Mouse (Mus musculus) lung, embryonic 14.5 days (tissue): ENCODE data around the gene Enox1. TPM values are rescaled to one million over a fixed set of nuclear protein-coding genes. Genes with fewer than 3 reads are reported as not detected.

Experiments used
- ATAC-seq: fragments of 200-750 bp; cut with Nextera tagmentation; 2 replicates; pipeline ENCODE4 v1.8.0; 2017; ENCODE audit warnings: mild to moderate bottlenecking, moderate TSS enrichment, moderate library complexity; ENCODE audit not compliant: insufficient read depth
- DNase-seq: peaks from one replicate; pipeline ENCODE4 v3.0.0-alpha.2; 2015
- H3K27ac ChIP-seq: fragments of 300-500 bp; sonication (generic); 2 replicates; pipeline ENCODE4 v1.5.1; 2014; ENCODE audit warnings: low read depth, mild to moderate bottlenecking, moderate library complexity
- H3K27me3 ChIP-seq: fragments of 300-500 bp; sonication (generic); 2 replicates; pipeline ENCODE4 v1.6.1; 2014; ENCODE audit warnings: low read length, control low read depth; ENCODE audit not compliant: insufficient read depth
- H3K36me3 ChIP-seq: fragments of 300-500 bp; sonication (generic); 2 replicates; pipeline ENCODE4 v1.6.1; 2014; ENCODE audit warnings: control low read depth; ENCODE audit not compliant: insufficient read depth
- H3K4me1 ChIP-seq: fragments of 300-500 bp; sonication (generic); 2 replicates; pipeline ENCODE4 v1.6.1; 2014; ENCODE audit warnings: antibody characterized with exemption, control low read depth; ENCODE audit not compliant: insufficient read depth
- H3K4me2 ChIP-seq: fragments of 300-500 bp; sonication (generic); 2 replicates; pipeline ENCODE4 v1.6.1; 2014; ENCODE audit warnings: mild to moderate bottlenecking
- H3K4me3 ChIP-seq: fragments of 300-500 bp; sonication (generic); 2 replicates; pipeline ENCODE4 v1.5.1; 2014; ENCODE audit warnings: low read depth, low read length
- H3K9ac ChIP-seq: fragments of 300-500 bp; sonication (generic); 2 replicates; pipeline ENCODE4 v1.6.1; 2014
- H3K9me3 ChIP-seq: fragments of 300-500 bp; sonication (generic); 2 replicates; pipeline ENCODE4 v1.6.1; 2016; ENCODE audit warnings: low read depth, low read length, control low read depth
- CTCF ChIP-seq: IDR thresholded peaks from 2 replicates; pipeline ENCODE4 v1.5.1; 2016; ENCODE audit warnings: antibody characterized with exemption, low read depth
- WGBS: fragments of 180-500 bp; shearing (Covaris S2); extraction: QIAGEN DNeasy Blood & Tissue Kit; methylation state at CpG from one replicate; pipeline ENCODE4 v1.1.7; 2014; 5-methylcytosine and 5-hydroxymethylcytosine counted together
- polyA plus RNA-seq: library from polyadenylated mRNA; unstranded; fragments of >200 nt; fragmentation: Nextera tagmentation; extraction: Ambion mirVana; gene quantifications from 2 replicates; pipeline ENCODE4 v1.2.1, GENCODE M21; 2014

Enox1 gene
- polyA plus RNA-seq, 1 experiment from 2014 or later, result 2.8 TPM

DNA sequence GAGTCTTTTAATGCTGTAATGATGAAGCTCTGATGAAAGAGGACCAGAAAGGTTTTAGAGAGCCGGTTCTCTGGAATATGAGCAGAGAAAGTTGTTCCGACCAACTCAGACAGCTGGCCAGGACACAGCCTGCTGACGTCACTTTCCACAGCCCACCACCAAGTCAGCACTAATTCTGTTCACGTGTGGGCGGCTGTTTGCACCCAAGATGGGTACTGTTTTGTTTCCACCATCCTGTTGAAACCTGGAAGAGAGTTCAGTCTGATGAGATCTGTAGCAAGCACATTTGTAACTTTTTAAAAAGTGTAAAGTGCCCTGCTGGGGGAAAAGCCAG is 424.3 kb downstream of the Enox1 start:
- 36% methylated on average over 5 of the region's 5 CpGs for WGBS
- no peak for TF ChIP-seq CTCF
- no peak overlapping the region for H3K9ac ChIP-seq
- H3K4me2 ChIP-seq, result no peak overlapping the region
- H3K9me3 ChIP-seq, result no peaks in the 10 kb centered on the region
- no peaks in the 10 kb centered on the region for H3K4me1 ChIP-seq
- H3K27me3 ChIP-seq, result no peaks in the 10 kb centered on the region
- no peaks in the 10 kb centered on the region for H3K36me3 ChIP-seq
- peak; percentile 18; the same call in 1 of the 2 replicates for ATAC-seq
- H3K4me3 ChIP-seq, result no peak overlapping the region
- H3K27ac ChIP-seq, result no peak overlapping the region
- no peak for DNase-seq

GRCm38 (mm10) chr14:77581616-77582015 is 425.1 kb downstream of the Enox1 start:
- no peaks in the 10 kb centered on the region for H3K4me1 ChIP-seq
- no peak overlapping the region for H3K4me2 ChIP-seq
- H3K9me3 ChIP-seq, result no peaks in the 10 kb centered on the region
- no peak overlapping the region for H3K27ac ChIP-seq
- WGBS, result 59% methylated on average over 6 of the region's 6 CpGs
- H3K27me3 ChIP-seq, result no peaks in the 10 kb centered on the region
- DNase-seq, result no peak
- TF ChIP-seq CTCF, result no peak
- no peaks in the 10 kb centered on the region for H3K36me3 ChIP-seq
- no peak overlapping the region for H3K4me3 ChIP-seq
- H3K9ac ChIP-seq, result no peak overlapping the region
- ATAC-seq, result no peak

- Histone ChIP-seq H3K4me3 (no peak overlapping the region), H3K27ac (no peak overlapping the region), H3K9ac (no peak overlapping the region), H3K4me1 (no peaks in the 10 kb centered on the region), H3K27me3 (no peaks in the 10 kb centered on the region), H3K9me3 (no peaks in the 10 kb centered on the region), H3K36me3 (no peaks in the 10 kb centered on the region), H3K4me2 (no peak overlapping the region)
- 69% methylated on average over 5 of the region's 5 CpGs for WGBS
- ATAC-seq (no peak), DNase-seq (no peak)
- no peak for TF ChIP-seq CTCF
Measured at GRCm38 (mm10) chr14:77584426-77584825, 427.9 kb downstream of the Enox1 start.

DNA sequence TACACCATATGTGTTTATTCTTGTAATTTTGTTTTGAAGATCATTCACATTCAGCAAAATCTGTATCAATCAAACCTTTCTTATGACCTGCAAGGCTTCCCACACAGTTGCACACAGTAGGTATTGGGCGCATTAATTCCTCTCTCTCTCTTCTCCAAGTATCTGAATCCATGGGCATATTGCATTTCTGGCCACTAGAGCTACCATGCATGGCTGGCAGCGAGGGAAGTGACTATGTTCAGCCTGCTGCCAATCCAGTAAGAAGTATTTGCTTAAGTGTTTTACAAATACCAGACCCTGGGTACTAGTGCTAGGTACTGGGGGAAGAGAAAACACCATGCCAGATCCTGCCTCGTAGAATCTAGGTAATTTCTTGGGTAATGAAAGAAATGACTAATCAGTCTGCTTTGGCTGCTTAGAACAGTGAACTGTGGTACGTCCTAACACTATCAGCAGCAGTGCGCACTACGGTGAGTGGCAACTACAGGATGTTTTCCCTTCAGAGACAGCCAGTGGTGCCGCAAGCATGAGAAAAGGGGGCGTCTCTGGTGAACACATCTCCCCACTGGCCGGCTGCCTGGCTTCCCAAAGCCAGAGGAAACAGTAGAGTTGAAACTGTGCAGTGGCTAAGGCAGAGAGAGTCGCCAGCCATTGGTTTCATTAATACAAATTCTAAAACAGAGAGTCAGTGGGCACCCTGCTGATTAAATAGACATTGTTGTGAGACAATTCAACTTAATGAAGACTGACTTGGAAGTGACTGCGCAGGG is 428.7 kb downstream of the Enox1 start:
- no peak overlapping the region for H3K9ac ChIP-seq
- ATAC-seq (no peak), DNase-seq (no peak)
- H3K27ac ChIP-seq, result no peak overlapping the region
- TF ChIP-seq CTCF, result no peak
- 70% methylated on average over 11 of the region's 11 CpGs for WGBS
- H3K4me3 ChIP-seq, result no peak overlapping the region
- no peaks in the 10 kb centered on the region for H3K36me3 ChIP-seq
- no peak overlapping the region for H3K4me2 ChIP-seq
- H3K4me1 ChIP-seq, result no peaks in the 10 kb centered on the region
- H3K27me3 ChIP-seq, result no peaks in the 10 kb centered on the region
- H3K9me3 ChIP-seq, result no peaks in the 10 kb centered on the region

DNA sequence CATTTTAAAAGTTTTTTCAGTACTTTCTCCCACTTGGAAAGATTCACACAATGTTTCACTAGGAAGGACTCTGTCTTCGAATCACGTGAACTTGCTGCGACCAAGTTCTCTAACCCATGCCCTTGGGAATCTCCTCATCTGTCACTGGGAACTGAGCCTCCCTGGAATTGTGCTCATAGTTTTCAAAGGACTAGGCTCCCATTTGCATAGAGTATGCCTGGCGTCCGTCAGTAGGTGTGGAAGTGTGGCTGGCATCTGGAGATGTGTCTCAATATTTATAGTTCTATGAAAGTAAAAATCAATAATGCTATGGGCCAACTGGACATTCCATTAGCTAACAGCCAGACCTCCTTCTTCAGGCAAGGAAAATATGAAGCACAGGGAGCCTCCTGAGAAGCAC is 429.5 kb downstream of the Enox1 start:
- ATAC-seq, result no peak
- Histone ChIP-seq H3K9ac (no peak overlapping the region), H3K9me3 (no peaks in the 10 kb centered on the region), H3K27ac (no peak overlapping the region), H3K27me3 (no peaks in the 10 kb centered on the region), H3K36me3 (no peaks in the 10 kb centered on the region), H3K4me1 (no peaks in the 10 kb centered on the region), H3K4me2 (no peak overlapping the region), H3K4me3 (no peak overlapping the region)
- no peak for TF ChIP-seq CTCF
- WGBS, result 69% methylated on average over 5 of the region's 5 CpGs
- no peak for DNase-seq

GRCm38 (mm10) chr14:77587182-77587581 is 430.6 kb downstream of the Enox1 start:
- Histone ChIP-seq H3K4me2 (no peak overlapping the region), H3K4me1 (no peaks in the 10 kb centered on the region), H3K4me3 (no peak overlapping the region), H3K9ac (no peak overlapping the region), H3K36me3 (no peaks in the 10 kb centered on the region), H3K27me3 (no peaks in the 10 kb centered on the region), H3K9me3 (no peaks in the 10 kb centered on the region), H3K27ac (no peak overlapping the region)
- TF ChIP-seq CTCF, result no peak
- DNase-seq (no peak), ATAC-seq (no peak)
- WGBS, result 54% methylated on average over 5 of the region's 5 CpGs

- no peaks in the 10 kb centered on the region for H3K27me3 ChIP-seq
- no peak for DNase-seq
- no peaks in the 10 kb centered on the region for H3K36me3 ChIP-seq
- no peak for TF ChIP-seq CTCF
- no peak overlapping the region for H3K9ac ChIP-seq
- no peak for ATAC-seq
- H3K4me1 ChIP-seq, result no peaks in the 10 kb centered on the region
- no peak overlapping the region for H3K4me3 ChIP-seq
- H3K9me3 ChIP-seq, result no peaks in the 10 kb centered on the region
- 88% methylated on average over 11 of the region's 11 CpGs for WGBS
- H3K4me2 ChIP-seq, result no peak overlapping the region
- H3K27ac ChIP-seq, result no peak overlapping the region
Measured at GRCm38 (mm10) chr14:77593136-77593838, 436.7 kb downstream of the Enox1 start.
